Mouse (Mus musculus) liver, embryonic 14.5 days (tissue): ENCODE results near the gene Mt3.

Source experiments
- CTCF ChIP-seq: IDR thresholded peaks from 2 replicates; pipeline ENCODE4 v1.5.1; 2016; ENCODE audit warnings: antibody characterized with exemption, low read depth, control low read depth
- EP300 ChIP-seq: IDR thresholded peaks from 2 replicates; pipeline ENCODE4 v1.6.1; 2016; ENCODE audit warnings: antibody characterized with exemption, low read depth

- TF ChIP-seq EP300 (no peak), CTCF (no peak)
Observed at GRCm38 (mm10) chr8:94113972-94114371, 38.4 kb upstream of the Mt3 start.
